Mouse (Mus musculus) frontal cortex, postnatal 10 days (tissue): ENCODE measurements around the gene Hdac7.
A peak's percentile ranks its signal among the peaks of the same experiment; 100 is the strongest.
"Not testable (repeated sequence)": the region's sequence is repeated elsewhere in the genome, so short reads cannot be mapped to it uniquely, and the experiment has no call there.

Experiments
- DNase-seq, 2 experiments: peaks; one replicate each; pipeline ENCODE4 v3.0.0; 2022; ENCODE audit warnings: low spot score in 2 of 2, mixed read lengths in 1 of 2

The Hdac7 gene

DNA sequence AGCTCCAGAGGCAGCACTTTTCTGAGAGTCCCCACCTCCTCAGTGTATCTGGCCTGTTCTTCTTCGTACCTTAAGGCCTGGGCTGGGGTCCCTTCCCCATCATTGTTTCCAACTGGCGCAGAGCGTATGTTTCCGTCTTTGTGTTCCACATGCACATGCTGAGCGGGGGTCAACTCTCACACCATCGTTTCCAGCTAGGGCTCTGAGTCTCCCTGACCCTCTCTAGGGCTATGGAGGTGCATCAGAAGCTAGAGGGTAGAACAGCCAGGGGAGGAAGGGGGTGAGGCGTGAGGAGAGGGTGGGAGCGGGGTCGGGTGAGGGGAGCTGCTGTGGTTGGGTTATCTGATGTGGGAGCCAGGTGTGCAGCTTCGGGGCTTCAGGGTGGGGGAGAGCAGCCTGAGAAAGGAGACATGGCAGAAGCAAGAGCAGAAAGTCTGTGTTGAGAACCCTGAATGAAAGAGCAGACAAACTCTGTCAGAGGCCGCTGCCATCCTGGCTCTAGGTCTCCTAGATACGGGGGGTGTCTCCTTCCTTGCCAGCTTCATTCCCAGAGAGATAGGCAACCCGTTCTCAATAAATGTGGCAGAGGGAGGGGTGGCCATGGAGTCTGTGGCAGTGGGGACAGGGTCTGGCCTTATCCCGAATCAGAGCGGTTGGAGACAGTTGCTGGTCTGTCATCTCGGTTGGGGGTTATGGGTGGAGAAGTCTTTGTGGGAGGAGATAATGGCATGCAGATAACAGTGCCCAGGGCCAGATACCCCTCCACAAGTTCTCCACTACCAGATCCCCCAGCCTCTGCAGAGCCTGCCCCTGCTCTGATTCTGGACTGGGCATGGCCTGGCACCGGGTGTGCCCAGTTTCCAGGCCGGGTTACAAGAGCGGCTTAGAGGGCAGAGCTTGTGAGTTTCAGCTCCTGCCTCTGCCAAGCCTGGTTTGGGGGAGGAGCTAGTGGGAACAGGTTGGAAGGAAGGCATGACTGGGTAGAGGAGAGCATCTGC, at the start of gene Hdac7:
Gene Hdac7, minus strand, starts transcription at position 466 of the 998 bp plus-strand sequence.
- DNase-seq: no peak

GRCm38 (mm10) chr15:97892506-97892905, 48.2 kb upstream of the Hdac7 start:
- DNase-seq: no peak

GRCm38 (mm10) chr15:97890450-97890849, 46.1 kb upstream of the Hdac7 start:
- DNase-seq: no peak

GRCm38 (mm10) chr15:97890017-97890416, 45.7 kb upstream of the Hdac7 start:
- no peak for DNase-seq

- DNase-seq: no peak
Observed at GRCm38 (mm10) chr15:97887541-97888016, 43.3 kb upstream of the Hdac7 start.

- no peak for DNase-seq
Observed at GRCm38 (mm10) chr15:97881423-97881822, 37.1 kb upstream of the Hdac7 start.

DNA sequence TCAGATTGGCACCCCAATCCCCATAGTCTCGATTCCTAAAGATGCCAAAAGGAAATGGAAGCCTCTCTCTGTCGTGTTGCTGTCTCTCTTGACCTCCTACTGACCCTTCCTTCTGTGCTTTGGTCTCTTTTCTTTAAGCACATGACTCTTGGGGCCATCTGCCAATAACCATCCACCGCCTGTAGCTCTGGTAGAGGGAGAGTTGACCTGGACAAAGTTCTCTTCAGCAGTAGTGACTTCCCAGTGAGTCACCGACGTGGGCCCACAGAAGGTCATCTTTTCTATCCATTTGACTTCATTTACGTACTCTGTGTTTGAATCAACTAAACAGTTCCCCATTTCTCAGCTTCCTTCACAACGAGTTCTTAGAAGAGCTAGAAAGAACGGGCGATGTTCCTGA, 36.1 kb upstream of the Hdac7 start:
- no peak for DNase-seq

- no peak for DNase-seq
Observed at GRCm38 (mm10) chr15:97878696-97879328, 34.5 kb upstream of the Hdac7 start.

DNA sequence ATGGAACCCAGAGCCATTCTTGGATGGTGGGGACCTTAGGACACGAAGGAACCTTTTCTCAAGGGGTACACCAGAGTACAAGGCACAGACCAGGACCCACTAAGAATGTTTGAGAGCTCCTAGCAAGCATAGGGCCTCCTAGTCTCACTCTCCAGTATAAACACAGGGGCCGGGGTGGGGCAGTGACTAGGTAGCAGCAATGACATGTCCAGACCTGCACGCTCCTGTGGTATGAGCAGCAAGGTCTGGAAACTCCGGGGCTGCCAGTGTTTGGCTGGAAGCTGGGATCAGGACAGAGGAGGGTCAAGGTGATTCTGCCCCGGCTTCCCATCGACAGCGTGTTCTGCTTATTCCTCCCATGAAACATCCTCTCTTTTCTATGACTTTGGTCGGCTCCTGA, 31.5 kb upstream of the Hdac7 start:
- no peak for DNase-seq

DNA sequence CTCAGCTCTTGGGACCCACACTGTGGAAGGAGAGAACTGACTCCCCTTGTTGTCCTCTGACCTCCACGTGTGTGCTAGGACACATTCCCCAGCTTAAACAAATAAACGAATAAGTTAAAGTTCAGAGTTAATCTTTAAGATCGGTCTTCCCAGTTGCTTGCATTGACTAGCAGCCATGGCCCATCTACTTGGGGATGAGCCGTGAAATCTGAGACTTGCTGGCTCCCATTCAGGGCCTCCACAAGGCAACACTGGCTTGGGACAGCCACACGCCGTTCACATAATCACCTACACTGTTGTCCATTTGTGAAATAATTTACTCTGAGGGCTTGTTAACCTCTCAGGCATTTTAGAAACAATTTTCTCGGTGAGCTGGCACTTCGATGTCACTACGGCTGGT, 29.4 kb upstream of the Hdac7 start:
- DNase-seq: no peak

- no peak for DNase-seq
Observed at GRCm38 (mm10) chr15:97872161-97872560, 27.9 kb upstream of the Hdac7 start.

DNA sequence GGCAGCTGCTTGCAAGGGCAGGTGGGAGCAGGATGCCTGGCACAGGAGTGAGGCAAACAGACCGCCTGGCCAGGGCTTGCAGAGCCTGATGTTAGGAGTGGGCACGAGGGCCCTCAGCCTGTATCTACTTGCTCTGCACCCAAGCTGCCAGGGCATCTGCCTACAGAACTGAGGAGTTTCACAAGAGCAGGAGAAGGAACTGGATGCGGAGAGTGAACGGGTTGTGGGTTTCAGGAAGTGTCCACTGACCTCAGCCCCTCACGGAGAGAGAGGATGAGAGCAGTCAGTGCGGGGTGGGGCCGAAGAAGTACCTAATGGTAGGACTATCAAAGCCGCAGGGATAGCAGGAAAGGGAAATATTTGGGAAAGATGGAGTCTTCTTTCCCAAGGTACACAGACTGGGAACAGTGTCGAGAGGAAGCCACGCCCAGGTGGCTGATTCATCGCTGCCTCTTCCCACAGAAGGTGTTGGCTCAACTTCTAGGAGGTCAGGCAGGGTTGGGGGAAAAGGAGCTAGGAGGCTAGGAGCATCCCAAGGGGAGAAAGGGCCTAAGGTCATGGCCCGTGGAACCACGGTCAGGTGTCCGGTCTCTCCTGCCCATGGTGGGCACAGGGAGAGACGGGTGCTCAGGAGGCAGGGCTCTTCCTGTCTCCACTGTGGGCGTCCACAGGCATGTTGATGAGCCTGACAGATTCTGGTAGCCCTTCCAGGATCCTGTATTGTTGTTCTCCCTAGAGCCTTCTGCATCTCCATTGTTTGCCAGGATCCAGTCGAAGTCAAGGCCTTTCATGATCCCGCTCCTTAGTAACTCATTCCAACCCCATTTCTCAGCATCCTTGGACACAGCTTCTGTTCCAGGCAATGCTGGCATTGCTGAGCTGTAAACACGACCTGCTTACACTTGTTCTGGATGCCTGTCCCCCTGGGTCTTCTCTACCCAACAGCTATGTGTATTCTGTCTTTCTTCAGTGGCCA, 27.0 kb upstream of the Hdac7 start:
- no peak for DNase-seq

DNA sequence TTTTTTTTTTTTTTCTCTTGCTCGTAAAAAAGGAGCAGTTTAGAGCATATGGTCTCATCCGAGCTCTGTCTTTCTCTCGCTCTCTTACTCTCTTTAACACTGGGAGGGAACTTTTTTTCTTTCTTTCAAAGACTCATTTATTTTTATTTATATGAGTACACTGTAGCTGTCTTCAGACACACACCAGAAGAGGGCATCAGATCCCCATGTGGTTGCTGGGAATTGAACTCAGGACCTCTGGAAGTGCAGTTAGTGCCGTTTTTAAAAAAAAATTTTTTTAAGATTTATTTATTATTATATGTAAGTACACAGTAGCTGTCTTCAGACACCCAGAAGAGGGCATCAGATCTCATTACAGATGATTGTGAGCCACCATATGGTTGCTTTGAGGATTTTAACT, 25.8 kb upstream of the Hdac7 start:
- not testable (repeated sequence) for DNase-seq

DNA sequence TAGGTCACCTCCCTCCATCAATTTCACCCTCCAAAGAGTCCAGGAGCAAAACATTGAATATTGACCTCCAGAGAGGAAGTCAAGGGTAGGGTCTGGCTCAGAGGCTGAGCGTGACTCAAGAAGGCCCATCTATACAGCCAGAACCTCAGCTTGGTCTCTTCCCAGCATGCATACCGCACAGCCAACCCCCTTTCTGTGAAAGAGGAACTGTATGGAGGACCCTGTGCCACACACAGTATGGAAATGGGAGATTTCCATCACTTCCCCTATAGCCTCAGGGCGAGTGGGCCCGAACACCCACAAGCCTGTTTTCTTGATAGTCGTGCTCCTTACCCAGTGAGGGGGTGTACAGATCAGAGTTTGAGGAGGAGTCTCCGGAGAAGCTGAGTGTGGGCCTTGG, 24.7 kb upstream of the Hdac7 start:
- DNase-seq: no peak

DNA sequence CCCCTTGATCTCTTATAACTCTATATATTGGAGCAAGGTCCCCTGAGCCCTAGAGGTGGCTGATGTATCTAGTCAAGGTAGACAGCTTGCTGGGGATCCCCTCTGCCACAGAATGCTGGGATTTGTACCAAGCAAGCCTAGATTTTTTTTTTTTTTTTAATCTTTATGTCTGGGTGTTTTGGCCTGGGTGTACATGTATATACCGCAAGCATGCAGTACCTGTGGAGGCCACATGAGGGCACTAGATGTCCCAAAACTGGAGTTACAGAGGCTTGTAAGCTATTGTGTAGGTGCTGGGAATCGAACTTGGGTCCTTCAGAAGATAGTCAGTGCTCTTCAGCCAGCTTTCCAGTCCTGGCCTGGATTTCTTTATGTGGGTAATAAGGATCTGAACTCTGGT, 21.7 kb upstream of the Hdac7 start:
- no peak for DNase-seq

DNA sequence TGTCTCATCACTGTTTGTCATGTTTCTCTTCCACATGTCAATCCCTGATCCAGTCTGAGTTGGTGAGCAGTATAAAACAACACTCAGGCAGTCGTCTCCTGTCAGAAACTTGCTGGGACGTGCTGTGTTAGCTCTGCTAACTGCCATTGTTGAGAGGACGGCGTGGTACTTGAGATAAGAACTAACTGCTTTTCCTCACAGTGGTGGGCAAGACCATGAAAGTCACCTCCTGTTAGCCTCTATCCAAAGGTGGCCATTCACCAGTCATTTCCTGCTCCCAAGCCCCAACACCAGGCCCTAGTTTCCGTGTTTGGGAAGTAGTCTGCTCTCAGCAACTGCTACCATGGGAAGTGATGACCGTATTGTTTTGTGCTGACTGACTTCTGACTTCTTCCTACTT, 20.9 kb upstream of the Hdac7 start:
- no peak for DNase-seq

DNA sequence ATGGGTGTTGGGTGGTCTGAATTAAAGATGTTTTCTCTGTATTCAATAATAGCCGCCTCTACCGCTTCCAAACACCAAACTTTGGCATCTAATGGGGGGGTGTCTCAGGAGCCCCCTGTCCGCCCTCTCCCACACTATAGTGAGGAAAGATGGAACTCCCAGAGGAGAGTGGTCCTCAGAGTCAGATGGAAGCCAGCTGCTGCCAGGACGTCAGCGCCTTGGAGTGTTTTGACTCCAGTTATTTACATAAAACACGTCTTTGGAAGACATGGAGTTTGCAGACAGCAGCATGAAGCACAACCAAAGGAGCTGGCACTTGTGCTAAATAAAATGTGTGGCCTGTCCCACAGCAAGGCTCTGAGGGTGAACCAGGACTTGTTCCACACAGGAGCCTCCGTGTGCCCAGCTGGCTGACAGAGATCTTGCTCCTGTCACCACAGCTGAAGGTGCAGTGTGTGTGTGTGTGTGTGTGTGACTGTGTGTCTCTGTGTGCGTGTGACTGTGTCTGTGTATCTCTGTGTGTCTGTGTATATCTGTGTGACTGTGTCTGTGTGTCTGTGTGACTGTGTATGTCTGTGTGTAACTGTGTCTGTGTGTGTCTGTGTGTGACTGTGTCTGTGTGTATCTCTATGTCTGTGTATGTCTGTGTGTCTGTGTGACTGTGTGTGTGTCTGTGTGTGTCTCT, 20.2 kb upstream of the Hdac7 start:
- no peak for DNase-seq

DNA sequence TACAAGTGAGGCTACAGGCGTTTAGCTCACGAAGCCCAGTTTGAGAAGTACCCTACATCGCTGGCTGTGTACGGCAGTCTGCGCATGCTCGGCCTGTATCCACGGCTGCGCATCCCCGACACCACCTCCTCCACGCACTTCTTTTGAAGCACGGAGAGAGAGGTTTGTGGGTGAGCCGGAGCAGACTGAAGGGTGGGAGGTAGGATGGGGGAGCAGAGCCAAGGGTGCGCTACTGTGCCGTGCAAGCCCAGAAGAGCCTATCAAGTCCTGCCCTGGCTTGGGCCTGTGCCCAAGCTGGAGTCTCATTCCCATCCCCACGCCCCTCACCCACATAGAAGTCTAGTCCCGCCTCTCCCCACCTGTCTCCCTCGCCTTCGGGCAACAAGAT, 19.2 kb upstream of the Hdac7 start:
- peak in 1 of 2 experiments; percentile 37 for DNase-seq

DNA sequence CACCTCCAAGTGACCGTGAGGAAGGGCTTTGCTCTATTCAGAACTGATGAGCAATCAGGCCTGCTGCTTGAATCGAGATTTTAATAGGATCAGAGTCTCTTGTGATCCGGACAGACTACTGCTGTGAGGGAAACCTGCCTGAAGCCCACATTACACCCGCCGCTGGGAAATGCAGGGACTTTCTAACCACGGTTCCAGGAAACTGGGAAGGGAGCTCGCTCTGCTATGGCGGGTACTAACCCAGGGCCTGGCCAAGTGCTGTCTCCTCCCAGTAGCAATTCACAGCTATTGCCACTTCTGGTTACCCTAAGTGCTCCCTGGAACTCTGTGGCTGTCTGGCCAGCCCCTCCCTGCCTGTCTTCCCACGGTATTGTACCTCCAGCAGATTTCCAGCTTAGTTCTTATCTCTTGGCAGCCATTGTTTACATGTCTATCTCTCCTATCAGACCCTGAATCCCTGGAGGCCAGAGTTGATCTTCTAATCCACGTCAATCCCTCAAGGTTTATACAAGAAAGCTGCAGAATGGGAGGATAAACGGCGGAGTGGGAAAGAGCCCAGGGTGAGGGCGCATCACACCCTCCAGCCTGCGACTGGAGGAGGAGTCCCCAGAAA, 18.7 kb upstream of the Hdac7 start:
- no peak for DNase-seq

- no peak for DNase-seq
Observed at GRCm38 (mm10) chr15:97860353-97860752, 16.1 kb upstream of the Hdac7 start.

GRCm38 (mm10) chr15:97858431-97858830, 14.1 kb upstream of the Hdac7 start:
- DNase-seq: no peak
